Mouse (Mus musculus) C2C12 (cell line): ENCODE results near the gene Arhgap36. TPM values are rescaled to one million over a fixed set of nuclear protein-coding genes. Genes with fewer than 3 reads are reported as not detected.

Experiments used
- H3K27me3 ChIP-seq: one replicate; pipeline ENCODE4 v1.6.1; 2011; ENCODE audit not compliant: control insufficient read depth, insufficient read depth, insufficient read length
- H3K36me3 ChIP-seq: one replicate; pipeline ENCODE4 v1.6.1; 2011; ENCODE audit not compliant: control insufficient read depth, insufficient read depth
- H3K4me3 ChIP-seq: one replicate; pipeline ENCODE4 v1.5.1; 2011; ENCODE audit warnings: mild to moderate bottlenecking, control low read depth; ENCODE audit not compliant: poor library complexity, insufficient read depth, severe bottlenecking
- H3K79me2 ChIP-seq: one replicate; pipeline ENCODE4 v1.6.1; 2011; ENCODE audit not compliant: control insufficient read depth, insufficient read depth
- H3K79me3 ChIP-seq: one replicate; pipeline ENCODE4 v1.6.1; 2011; ENCODE audit warnings: low read depth, control low read depth
- H3ac ChIP-seq: one replicate; pipeline ENCODE3; 2011; ENCODE audit warnings: low read depth; ENCODE audit not compliant: control insufficient read depth, insufficient read length
- CEBPB ChIP-seq: IDR thresholded peaks from one replicate; pipeline ENCODE4 v1.6.1; 2011; ENCODE audit warnings: low read depth, mild to moderate bottlenecking, control low read depth, moderate library complexity
- CTCF ChIP-seq: IDR thresholded peaks from one replicate; pipeline ENCODE4 v1.5.1; 2011; ENCODE audit not compliant: control insufficient read depth, insufficient read depth, insufficient read length
- FOSL1 ChIP-seq: IDR thresholded peaks from one replicate; pipeline ENCODE4 v1.8.0; 2011; ENCODE audit warnings: mild to moderate bottlenecking, low read length; ENCODE audit not compliant: poor library complexity, insufficient read depth, severe bottlenecking
- MAX ChIP-seq: IDR thresholded peaks from one replicate; pipeline ENCODE4 v1.6.1; 2011; ENCODE audit warnings: mild to moderate bottlenecking, control low read depth
- MYOD1 ChIP-seq: IDR thresholded peaks from one replicate; pipeline ENCODE4 v1.6.1; 2011; ENCODE audit warnings: low read depth; ENCODE audit not compliant: control insufficient read depth, insufficient read length
- MYOG ChIP-seq: IDR thresholded peaks from one replicate; pipeline ENCODE4 v1.6.1; 2011; ENCODE audit not compliant: control insufficient read depth, insufficient read length; ENCODE audit errors: extremely low read depth
- USF1 ChIP-seq: IDR thresholded peaks from one replicate; pipeline ENCODE4 v1.6.1; 2011; ENCODE audit warnings: low read depth, mild to moderate bottlenecking, control low read depth, moderate library complexity
- polyA plus RNA-seq: library from polyadenylated mRNA; unstranded; fragments of >200 nt; fragmentation: generic; extraction: Trizol; gene quantifications from one replicate; pipeline ENCODE4 v1.2.1, GENCODE M21; 2012; ENCODE audit warnings: missing spikeins

The Arhgap36 gene
- polyA plus RNA-seq, 1 experiment: not detected

DNA sequence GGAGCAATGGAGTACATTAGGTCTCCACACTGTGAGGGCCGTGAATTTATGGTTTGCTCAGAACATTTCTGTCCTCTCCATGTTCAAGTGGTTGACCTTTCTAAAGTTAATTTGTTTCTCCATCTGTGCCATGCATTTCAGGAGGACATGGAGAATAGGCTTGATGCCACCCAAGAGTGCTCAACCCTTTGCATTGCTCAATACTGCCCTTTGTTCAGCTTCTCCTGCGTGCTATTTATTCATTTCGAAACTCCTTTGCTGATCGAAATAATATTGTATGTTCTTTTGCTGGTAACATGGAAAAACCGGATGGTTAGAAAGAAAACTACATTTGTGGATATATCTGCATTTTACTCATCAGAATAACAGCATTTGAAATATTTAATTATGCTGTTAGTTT is 25.4 kb downstream of the Arhgap36 start:
- no peak for TF ChIP-seq USF1
- no peak for TF ChIP-seq CTCF
- TF ChIP-seq FOSL1: no peak
- no peaks in the 10 kb centered on the region for H3K27me3 ChIP-seq

GRCm38 (mm10) chrX:49493739-49494449 is 30.1 kb downstream of the Arhgap36 start:
- Histone ChIP-seq H3K36me3 (no peaks in the 10 kb centered on the region), H3K79me3 (no peaks in the 10 kb centered on the region), H3K27me3 (no peaks in the 10 kb centered on the region), H3K4me3 (no peak overlapping the region), H3ac (no peak overlapping the region), H3K79me2 (no peaks in the 10 kb centered on the region)
- TF ChIP-seq USF1 (no peak), MAX (no peak), CTCF (no peak), CEBPB (no peak), MYOG (no peak), FOSL1 (no peak), MYOD1 (no peak)

More for the DNA sequence above, 25.4 kb downstream of the Arhgap36 start:
- H3K79me3 ChIP-seq: no peaks in the 10 kb centered on the region
- H3K79me2 ChIP-seq: no peaks in the 10 kb centered on the region
- no peak overlapping the region for H3ac ChIP-seq
- H3K4me3 ChIP-seq: no peak overlapping the region
- no peaks in the 10 kb centered on the region for H3K36me3 ChIP-seq

Other genes with a start within 250 kb of the Arhgap36 start
- gene Enox2, start 175.7 kb upstream of the Arhgap36 start, polyA plus RNA-seq: 1.7 TPM
- not detected for gene Olfr1320, start 208.4 kb downstream of the Arhgap36 start, polyA plus RNA-seq